Mouse (Mus musculus): Measurements from ENCODE around the gene Slc35g2.

GRCm38 (mm10) chr9:100613501-100614071 lies 42.7 kb upstream of the Slc35g2 start:
- TF ChIP-seq CTCF (IDR thresholded peaks at IDR 0.05; ENCODE audit: low read depth) (no peak), EP300 (IDR thresholded peaks at IDR 0.05; ENCODE audit: low read depth) (no peak)

Data from heart, postnatal 0 days (tissue).